Mouse (Mus musculus) bone marrow, adult 2 months (tissue): ENCODE measurements around the gene Gkn2. TPM values are rescaled to one million over a fixed set of nuclear protein-coding genes. Genes with fewer than 3 reads are reported as not detected.

ENCODE experiments used
- H3K27ac ChIP-seq: fragments of 200-500 bp; 2 replicates; pipeline ENCODE4 v1.5.1; 2012; ENCODE audit warnings: low read depth, mild to moderate bottlenecking, control low read depth, inconsistent platforms, low read length; ENCODE audit not compliant: control insufficient read depth, poor library complexity, insufficient read depth
- H3K4me1 ChIP-seq: fragments of 200-500 bp; 2 replicates; pipeline ENCODE4 v1.6.1; 2011; ENCODE audit warnings: low read length; ENCODE audit not compliant: control insufficient read depth, insufficient read depth
- H3K4me3 ChIP-seq: fragments of 200-500 bp; replicated peaks from 2 replicates; pipeline ENCODE3; 2011; ENCODE audit warnings: mild to moderate bottlenecking, low read depth, low read length, control low read depth; ENCODE audit not compliant: control insufficient read depth
- CTCF ChIP-seq: fragments of 200-500 bp; IDR thresholded peaks from 2 replicates; pipeline ENCODE4 v1.5.1; 2011; ENCODE audit warnings: low read length, control low read depth; ENCODE audit not compliant: control insufficient read depth, insufficient read depth
- POLR2A ChIP-seq: fragments of 200-500 bp; IDR thresholded peaks from 2 replicates; pipeline ENCODE4 v1.6.1; 2011; ENCODE audit warnings: low read depth, mild to moderate bottlenecking, control low read depth, low read length, borderline replicate concordance; ENCODE audit not compliant: control insufficient read depth
- WGBS: fragments of 180-500 bp; shearing (Covaris S2); methylation state at CpG from one replicate; pipeline ENCODE4 v1.1.7; 2018; 5-methylcytosine and 5-hydroxymethylcytosine counted together
- polyA plus RNA-seq: library from polyadenylated mRNA; stranded (reverse); fragments of >200 nt; gene quantifications from 2 replicates; pipeline ENCODE4 v1.2.4, GENCODE M21; 2011; ENCODE audit warnings: low replicate concordance; ENCODE audit not compliant: missing spikeins, insufficient read depth, insufficient read length

Gene Gkn2
- not detected in 2 replicates for polyA plus RNA-seq

DNA sequence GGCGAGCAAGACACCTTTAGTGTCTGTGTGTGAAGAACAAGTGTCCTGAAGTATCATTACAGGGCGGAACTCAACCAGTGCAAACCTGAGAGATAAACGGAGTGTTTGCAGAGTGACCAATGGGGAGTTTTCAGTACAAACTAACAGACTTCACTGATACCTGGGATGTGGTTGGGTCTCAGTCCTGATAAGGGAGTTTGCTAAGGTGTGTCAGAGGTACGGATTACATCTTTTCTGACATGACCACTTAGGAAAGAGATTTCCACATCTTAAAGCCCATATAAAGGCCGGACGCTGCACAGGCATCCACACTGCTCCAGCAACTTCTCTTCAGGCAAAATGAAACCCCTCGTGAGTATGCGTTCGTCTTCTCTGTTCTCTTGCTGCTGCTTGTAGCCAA is at the start of gene Gkn2:
Gkn2 (plus strand) TSS at position 301 of the 400 bp plus-strand sequence.
- WGBS: 85% methylated on average over 9 of the region's 9 CpGs
- no peak for TF ChIP-seq CTCF
- TF ChIP-seq POLR2A: no peak
- Histone ChIP-seq H3K4me3 (no peak within 1 kb of the TSS), H3K27ac (no peak within 1 kb of the TSS), H3K4me1 (no peaks in the 10 kb centered on the region)

DNA sequence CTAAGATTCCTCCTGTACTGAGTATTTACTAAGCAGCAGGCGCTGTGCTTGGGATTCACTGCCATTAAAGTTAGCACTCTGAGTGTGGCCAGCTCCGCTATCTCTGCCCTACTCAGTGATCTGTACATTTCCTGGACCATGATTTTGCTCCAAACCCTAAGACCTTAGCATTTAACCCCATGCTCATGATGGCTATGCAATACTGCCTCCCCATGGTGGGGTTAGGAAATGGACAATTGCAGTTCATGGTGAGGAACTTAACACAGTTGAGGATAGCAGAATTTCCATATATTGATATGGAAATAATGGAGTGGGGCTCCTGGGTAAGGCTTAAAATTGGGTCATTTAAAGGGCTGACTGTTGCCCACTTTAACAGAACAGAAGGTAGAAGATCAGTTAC is 49.8 kb upstream of the Gkn2 start:
- TF ChIP-seq CTCF: 0 out of 2 replicates have a peak, but pooled peaks have one; percentile 20
- TF ChIP-seq POLR2A: no peak
- 64% methylated on average over 2 of the region's 2 CpGs for WGBS
- Histone ChIP-seq H3K27ac (no peak overlapping the region), H3K4me3 (no peak overlapping the region), H3K4me1 (no peaks in the 10 kb centered on the region)

DNA sequence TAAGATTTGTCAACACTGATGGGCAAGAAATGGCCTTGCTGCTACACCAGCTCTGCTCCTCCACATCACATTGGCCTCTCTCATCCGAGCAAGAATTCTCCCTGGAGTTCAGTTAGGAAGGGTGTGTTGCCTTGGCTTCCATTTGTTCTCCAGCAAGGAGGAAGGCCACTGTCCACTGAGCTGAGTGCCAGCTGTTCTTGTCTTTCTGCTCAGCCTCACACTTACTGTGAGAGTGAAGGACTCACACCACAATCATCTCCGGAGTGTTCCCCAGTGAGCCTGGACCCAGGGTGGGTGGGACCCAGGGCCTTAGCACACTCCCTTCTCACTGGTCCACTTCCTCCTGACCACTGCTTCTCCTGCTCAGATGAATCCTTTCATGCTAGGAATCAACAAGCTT is 46.2 kb upstream of the Gkn2 start:
- Histone ChIP-seq H3K27ac (no peak overlapping the region), H3K4me3 (no peak overlapping the region), H3K4me1 (no peaks in the 10 kb centered on the region; the same call in 1 of the 2 replicates)
- TF ChIP-seq CTCF (no peak), POLR2A (no peak)
- WGBS: 87% methylated on average over 2 of the region's 2 CpGs

DNA sequence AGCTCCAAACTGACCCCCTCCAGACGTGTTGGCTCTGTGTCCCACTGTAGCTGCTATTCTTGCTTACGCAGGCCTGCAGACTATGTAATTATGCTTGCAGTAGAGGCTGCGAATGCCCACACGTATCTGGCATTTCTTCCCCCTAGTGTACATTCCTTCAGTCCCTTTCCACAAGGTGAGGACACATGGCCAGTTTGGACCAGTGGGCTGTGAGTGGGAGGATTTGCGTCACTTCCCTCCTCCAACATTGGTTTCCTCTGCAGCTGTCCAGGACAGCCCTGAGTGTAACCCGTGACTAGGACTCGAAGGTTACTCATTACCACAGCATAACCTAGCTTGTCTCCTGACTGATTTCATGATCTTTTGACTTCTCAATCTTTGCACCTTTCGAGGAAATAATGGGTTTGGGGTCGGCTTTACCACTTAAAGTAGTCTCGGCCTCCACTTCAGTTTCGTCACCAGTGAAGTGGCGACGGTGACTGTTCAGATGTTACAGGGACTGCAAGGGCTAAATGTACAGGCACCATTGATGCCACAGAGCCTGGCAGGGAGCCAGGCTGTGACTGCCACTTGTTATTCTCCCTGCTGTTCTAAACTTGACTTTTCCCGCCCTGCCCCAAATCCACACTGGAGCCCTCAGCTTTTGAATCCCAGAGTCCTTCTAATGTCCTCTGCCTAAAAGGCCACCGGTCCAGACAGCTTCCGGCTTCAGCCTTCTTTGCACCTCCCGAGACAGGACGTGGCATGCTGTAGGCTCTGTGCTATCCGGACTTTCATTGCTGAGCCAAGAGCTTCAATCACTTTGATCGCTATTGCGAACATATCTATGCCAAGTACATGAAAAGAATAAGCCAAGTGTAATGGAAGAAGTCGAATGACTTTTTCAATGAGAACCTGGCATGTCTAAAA is 44.6 kb upstream of the Gkn2 start:
- no peak overlapping the region for H3K27ac ChIP-seq
- 68% methylated on average over 22 of the region's 22 CpGs for WGBS

DNA sequence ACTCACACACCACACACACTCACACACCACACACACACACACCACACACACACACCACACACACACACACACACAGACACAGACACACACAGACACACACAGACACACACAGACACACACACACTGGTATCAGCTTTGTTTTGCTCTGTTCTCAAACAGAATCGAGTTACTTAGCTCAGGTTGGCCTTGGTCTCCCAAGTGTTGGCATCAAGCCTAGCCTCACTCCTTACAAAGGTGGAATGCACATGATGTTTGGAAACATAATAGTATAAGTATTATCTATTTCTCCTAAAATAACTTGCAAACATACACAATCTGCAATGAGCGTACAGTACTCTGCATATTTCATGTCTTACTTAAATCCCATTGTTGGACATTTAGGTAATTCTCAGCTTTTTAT is 40.8 kb upstream of the Gkn2 start:
- Histone ChIP-seq H3K4me3 (no peak overlapping the region), H3K4me1 (no peaks in the 10 kb centered on the region; the same call in 1 of the 2 replicates), H3K27ac (no peak overlapping the region)
- WGBS: 66% methylated on average over 2 of the region's 2 CpGs
- TF ChIP-seq CTCF: no peak

More for the DNA sequence above, 44.6 kb upstream of the Gkn2 start:
- TF ChIP-seq CTCF (no peak), POLR2A (no peak)
- Histone ChIP-seq H3K4me1 (no peaks in the 10 kb centered on the region; the same call in 1 of the 2 replicates), H3K4me3 (no peak overlapping the region)

GRCm38 (mm10) chr6:87334361-87335090 is 38.6 kb upstream of the Gkn2 start:
- WGBS: 38% methylated on average over 11 of the region's 11 CpGs
- H3K27ac ChIP-seq: no peak overlapping the region
- no peaks in the 10 kb centered on the region; the same call in 1 of the 2 replicates for H3K4me1 ChIP-seq
- no peak for TF ChIP-seq CTCF
- TF ChIP-seq POLR2A: no peak
- H3K4me3 ChIP-seq: no peak overlapping the region

- Histone ChIP-seq H3K27ac (no peak within 1 kb of the TSS; the same call in 1 of the 2 replicates), H3K4me3 (no peak within 1 kb of the TSS)
These were observed 37.8 kb upstream of the Gkn2 start, which contains the start of gene Antxr1 for GRCm38 (mm10) chr6:87335091-87335934. Antxr1 (minus strand) TSS chr6:87335821.

DNA sequence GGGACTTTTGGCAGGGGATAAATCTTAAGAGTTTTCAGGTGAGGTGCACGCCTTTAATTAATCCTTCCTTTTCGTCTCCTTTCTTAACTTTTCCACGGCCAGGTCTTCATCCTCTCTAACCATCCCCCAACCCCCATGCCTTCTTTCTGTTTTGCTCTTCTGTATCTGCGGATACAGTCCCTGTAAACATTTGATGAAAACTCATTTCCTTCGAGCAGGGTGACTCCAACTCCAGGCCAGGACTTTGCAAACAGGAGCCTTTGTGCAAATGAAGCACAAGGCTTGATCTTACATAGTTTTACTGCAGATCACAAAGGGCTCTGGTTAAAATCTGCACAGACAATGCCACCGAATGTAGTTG is 37.2 kb upstream of the Gkn2 start:
- WGBS: 28% methylated on average over 6 of the region's 6 CpGs
- TF ChIP-seq POLR2A (no peak), CTCF (no peak)
- Histone ChIP-seq H3K4me3 (no peak overlapping the region), H3K27ac (no peak overlapping the region), H3K4me1 (no peaks in the 10 kb centered on the region; the same call in 1 of the 2 replicates)

More at GRCm38 (mm10) chr6:87335091-87335934, 37.8 kb upstream of the Gkn2 start, which contains the start of gene Antxr1:
- TF ChIP-seq CTCF: no peak
- no peak for TF ChIP-seq POLR2A
- no peaks in the 10 kb centered on the region; the same call in 1 of the 2 replicates for H3K4me1 ChIP-seq
- WGBS: 2% methylated on average over 54 of the region's 54 CpGs
